Mouse (Mus musculus) ES-Bruce4 (cell line): Measurements from ENCODE around the gene Btbd19. TPM values are rescaled to one million over a fixed set of nuclear protein-coding genes. Genes with fewer than 3 reads are reported as not detected.

ENCODE experiments used
- H3K27ac ChIP-seq: 2 replicates; pipeline ENCODE4 v1.5.1; 2012; ENCODE audit warnings: low read length, inconsistent platforms; ENCODE audit not compliant: insufficient read depth
- H3K27me3 ChIP-seq: 2 replicates; pipeline ENCODE4 v1.6.1; 2012; ENCODE audit warnings: mild to moderate bottlenecking, low read length, inconsistent platforms; ENCODE audit not compliant: control insufficient read depth, poor library complexity, insufficient read depth, severe bottlenecking
- H3K36me3 ChIP-seq: 2 replicates; pipeline ENCODE4 v1.6.1; 2012; ENCODE audit warnings: inconsistent platforms, mild to moderate bottlenecking, low read length, moderate library complexity; ENCODE audit not compliant: control insufficient read depth, poor library complexity, insufficient read depth, severe bottlenecking
- H3K4me1 ChIP-seq: one replicate; pipeline ENCODE4 v1.8.1; 2011; ENCODE audit warnings: low read length; ENCODE audit not compliant: control insufficient read depth, insufficient read depth
- H3K4me3 ChIP-seq: 2 replicates; pipeline ENCODE4 v1.5.1; 2011; ENCODE audit warnings: low read depth, mild to moderate bottlenecking, low read length
- H3K9ac ChIP-seq: 2 replicates; pipeline ENCODE4 v1.6.1; 2012; ENCODE audit warnings: low read depth, mild to moderate bottlenecking, inconsistent platforms; ENCODE audit not compliant: poor library complexity, severe bottlenecking
- H3K9me3 ChIP-seq: replicated peaks from 2 replicates; pipeline ENCODE4 v1.6.1; 2012; ENCODE audit warnings: mild to moderate bottlenecking, low read length, inconsistent platforms; ENCODE audit not compliant: control insufficient read depth, poor library complexity, insufficient read depth, severe bottlenecking
- CTCF ChIP-seq: IDR thresholded peaks from one replicate; pipeline ENCODE4 v1.8.1; 2011; ENCODE audit warnings: low read depth, low read length
- EP300 ChIP-seq: IDR thresholded peaks from 2 replicates; pipeline ENCODE4 v1.6.1; 2011; ENCODE audit warnings: low read depth, low read length; ENCODE audit not compliant: insufficient read depth
- POLR2A ChIP-seq: IDR thresholded peaks from one replicate; pipeline ENCODE4 v1.8.1; 2011; ENCODE audit warnings: low read length; ENCODE audit not compliant: insufficient read depth
- polyA plus RNA-seq: library from polyadenylated mRNA; stranded (reverse); fragments of >200 nt; gene quantifications from 2 replicates; pipeline ENCODE4 v1.2.4, GENCODE M21; 2011; ENCODE audit warnings: low read depth; ENCODE audit not compliant: missing spikeins, insufficient read depth, insufficient read length

Btbd19 gene
- polyA plus RNA-seq, 1 experiment, result 60.9 TPM

GRCm38 (mm10) chr4:117148047-117148713 is 22.7 kb upstream of the Btbd19 start:
- Histone ChIP-seq H3K9me3 (no peaks in the 10 kb centered on the region), H3K36me3 (peaks cover 32% of the 10 kb centered on the region), H3K9ac (peak overlapping the region; percentile 13), H3K4me3 (no peak overlapping the region), H3K27me3 (no peaks in the 10 kb centered on the region), H3K27ac (peak overlapping the region; percentile 5; the same call in 1 of the 2 replicates), H3K4me1 (no peaks in the 10 kb centered on the region)
- TF ChIP-seq POLR2A (no peak), EP300 (no peak), CTCF (no peak)

GRCm38 (mm10) chr4:117146176-117146575 is 20.7 kb upstream of the Btbd19 start:
- no peak overlapping the region for H3K27ac ChIP-seq

GRCm38 (mm10) chr4:117145248-117145647 is 19.7 kb upstream of the Btbd19 start:
- H3K9ac ChIP-seq, result no peak overlapping the region
- H3K4me1 ChIP-seq, result no peaks in the 10 kb centered on the region
- TF ChIP-seq POLR2A, result no peak
- TF ChIP-seq CTCF, result no peak
- no peak for TF ChIP-seq EP300
- no peaks in the 10 kb centered on the region for H3K9me3 ChIP-seq
- peaks cover 6% of the 10 kb centered on the region for H3K36me3 ChIP-seq
- no peak overlapping the region for H3K27ac ChIP-seq
- no peaks in the 10 kb centered on the region for H3K27me3 ChIP-seq
- H3K4me3 ChIP-seq, result no peak overlapping the region

More at GRCm38 (mm10) chr4:117146176-117146575, 20.7 kb upstream of the Btbd19 start:
- no peak overlapping the region for H3K9ac ChIP-seq
- no peaks in the 10 kb centered on the region for H3K27me3 ChIP-seq
- peak; percentile 99 for TF ChIP-seq CTCF
- no peak for TF ChIP-seq POLR2A
- H3K36me3 ChIP-seq, result peaks cover 16% of the 10 kb centered on the region
- H3K9me3 ChIP-seq, result no peaks in the 10 kb centered on the region
- no peaks in the 10 kb centered on the region for H3K4me1 ChIP-seq
- H3K4me3 ChIP-seq, result no peak overlapping the region

- Histone ChIP-seq H3K4me1 (no peaks in the 10 kb centered on the region), H3K27ac (no peak overlapping the region), H3K9me3 (no peaks in the 10 kb centered on the region), H3K9ac (no peak overlapping the region), H3K27me3 (no peaks in the 10 kb centered on the region), H3K36me3 (no peaks in the 10 kb centered on the region), H3K4me3 (no peak overlapping the region)
- TF ChIP-seq POLR2A (no peak), CTCF (no peak), EP300 (no peak)
Observed at GRCm38 (mm10) chr4:117143023-117143422, 17.5 kb upstream of the Btbd19 start.

GRCm38 (mm10) chr4:117140613-117141012 is 15.1 kb upstream of the Btbd19 start:
- TF ChIP-seq CTCF (no peak), EP300 (no peak), POLR2A (no peak)
- H3K9me3 ChIP-seq, result no peaks in the 10 kb centered on the region
- peaks cover 2% of the 10 kb centered on the region for H3K4me1 ChIP-seq
- H3K9ac ChIP-seq, result no peak overlapping the region
- H3K36me3 ChIP-seq, result no peaks in the 10 kb centered on the region
- no peak overlapping the region for H3K27ac ChIP-seq
- no peak overlapping the region for H3K4me3 ChIP-seq
- H3K27me3 ChIP-seq, result no peaks in the 10 kb centered on the region

- TF ChIP-seq EP300 (0 out of 2 replicates have a peak, but pooled peaks have one; percentile 21), CTCF (peak; percentile 73), POLR2A (no peak)
- no peaks in the 10 kb centered on the region for H3K9me3 ChIP-seq
- H3K27me3 ChIP-seq, result no peaks in the 10 kb centered on the region
- no peak overlapping the region for H3K4me3 ChIP-seq
- peaks cover 4% of the 10 kb centered on the region for H3K4me1 ChIP-seq
- peak overlapping the region; percentile 92 for H3K27ac ChIP-seq
- no peaks in the 10 kb centered on the region for H3K36me3 ChIP-seq
- H3K9ac ChIP-seq, result peak overlapping the region; percentile 39; the same call in 1 of the 2 replicates
Observed at GRCm38 (mm10) chr4:117139217-117139612, 13.7 kb upstream of the Btbd19 start.
